ENCODE assay signal across 8 mouse cellular contexts in the genomic region with DNA sequence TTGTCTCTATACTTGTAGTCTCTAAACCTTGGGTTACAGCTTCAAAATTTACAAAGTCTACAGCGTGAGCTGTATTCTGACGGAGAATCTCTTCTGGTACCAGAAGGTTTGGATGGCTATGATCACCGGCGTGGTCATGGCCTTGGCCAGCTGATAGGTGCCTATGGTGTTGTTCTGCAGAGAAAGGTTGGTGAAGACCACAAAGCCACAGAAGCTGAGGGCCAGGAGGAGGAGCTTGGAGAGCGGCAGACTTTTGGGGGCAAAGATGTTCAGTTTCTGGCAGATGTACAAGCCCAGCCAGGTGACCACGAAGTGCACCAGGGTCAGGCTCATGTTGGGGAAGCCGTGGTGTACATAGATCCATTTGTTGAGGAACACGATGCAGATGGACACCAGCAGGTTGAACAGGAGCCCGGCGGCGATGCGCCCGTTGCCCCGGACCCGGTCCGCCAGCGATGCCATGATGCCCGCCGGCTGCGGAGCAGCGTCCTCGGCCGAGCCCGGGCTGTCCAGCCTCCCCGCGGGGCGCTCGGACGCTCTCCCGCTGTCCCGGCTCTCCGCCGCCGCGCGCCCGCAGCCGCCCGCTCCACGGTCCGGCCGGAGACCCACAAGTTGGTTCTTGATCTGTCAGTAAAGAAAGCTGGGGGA.
A peak's percentile ranks its signal among the peaks of the same experiment; 100 is the strongest.
DNase-seq lines count a peak whose midpoint lies in the region; ATAC-seq and TF ChIP-seq lines count a peak whose summit lies in the region.
"Not testable (repeated sequence)": the region's sequence is repeated elsewhere in the genome, so short reads cannot be mapped to it uniquely, and the experiment has no call there.

No protein-coding gene starts in this region.

- not testable (repeated sequence) for H3K27me3 ChIP-seq in G1E (ENCODE audit: insufficient read depth, low read length); hindbrain, embryonic 11.5 days (ENCODE audit: control insufficient read depth, insufficient read depth, low read length); intestine, embryonic 16.5 days (replicated peaks; ENCODE audit: control insufficient read depth, insufficient read depth, low read length); liver, embryonic 13.5 days; neural tube, embryonic 12.5 days (replicated peaks)

- TF ChIP-seq CTCF in G1E (IDR thresholded peaks at IDR 0.05; ENCODE audit: low read depth, low read length), result not testable (repeated sequence)

- not testable (repeated sequence) for H3K9ac ChIP-seq in hindbrain, embryonic 11.5 days (ENCODE audit: low read depth, low read length); intestine, embryonic 16.5 days (ENCODE audit: low read depth, low read length); liver, embryonic 13.5 days; neural tube, embryonic 12.5 days

- peaks cover 35% of the 10 kb centered on the region for H3K9me3 ChIP-seq in G1E (replicated peaks)
- not testable (repeated sequence) for H3K9me3 ChIP-seq in hindbrain, embryonic 11.5 days (ENCODE audit: control insufficient read depth, low read length); intestine, embryonic 16.5 days (ENCODE audit: control insufficient read depth, low read length); liver, embryonic 13.5 days (replicated peaks); neural tube, embryonic 12.5 days

- peak overlapping the region; percentile 15; the same call in 1 of the 2 replicates for H3K4me2 ChIP-seq in hindbrain, embryonic 11.5 days (replicated peaks; ENCODE audit: low read depth, low read length)
- H3K4me2 ChIP-seq in intestine, embryonic 16.5 days (ENCODE audit: low read depth, low read length); liver, embryonic 13.5 days: not testable (repeated sequence)
- H3K4me2 ChIP-seq in neural tube, embryonic 12.5 days (replicated peaks), result peak overlapping the region; percentile 27; the same call in 1 of the 2 replicates

- DNase-seq in G1E (ENCODE audit: low spot score); hindbrain, embryonic 11.5 days (ENCODE audit: low spot score); liver, embryonic 13.5 days: not testable (repeated sequence)

- H3K4me1 ChIP-seq in G1E (ENCODE audit: insufficient read depth, low read depth, low read length); hindbrain, embryonic 11.5 days (replicated peaks; ENCODE audit: control insufficient read depth, insufficient read depth, low read length); intestine, embryonic 16.5 days (ENCODE audit: control insufficient read depth, insufficient read depth, low read length); liver, embryonic 13.5 days (replicated peaks); neural tube, embryonic 12.5 days: not testable (repeated sequence)

- H3K27ac ChIP-seq in hindbrain, embryonic 11.5 days (ENCODE audit: low read depth, low read length); intestine, embryonic 16.5 days (ENCODE audit: low read length); liver, embryonic 13.5 days; neural tube, embryonic 12.5 days: not testable (repeated sequence)

- H3K36me3 ChIP-seq in G1E (replicated peaks); hindbrain, embryonic 11.5 days (ENCODE audit: control insufficient read depth, insufficient read depth, low read length); intestine, embryonic 16.5 days (ENCODE audit: control insufficient read depth, insufficient read depth, low read length); liver, embryonic 13.5 days; neural tube, embryonic 12.5 days: not testable (repeated sequence)

- not testable (repeated sequence) for H3K4me3 ChIP-seq in G1E (ENCODE audit: low read depth, low read length); hindbrain, embryonic 11.5 days (ENCODE audit: low read depth, low read length); intestine, embryonic 16.5 days (ENCODE audit: low read length); liver, embryonic 13.5 days (replicated peaks); neural tube, embryonic 12.5 days

- 0 out of 2 replicates have a peak, but pooled peaks have one; percentile 31 for ATAC-seq in G1E (ENCODE audit: extremely low read depth, insufficient number of reproducible peaks, low FRiP score, poor library complexity, severe bottlenecking)
- peak; percentile 74 for ATAC-seq in erythroblast, adult 5-6 weeks (replicated peaks; ENCODE audit: low FRiP score, poor library complexity, severe bottlenecking)
- ATAC-seq in granulocyte monocyte progenitor cell, adult 5-6 weeks (replicated peaks; ENCODE audit: poor library complexity, severe bottlenecking), result peak; percentile 91
- ATAC-seq in hindbrain, embryonic 11.5 days (ENCODE audit: low FRiP score); neural tube, embryonic 12.5 days (ENCODE audit: low FRiP score, low read depth): not testable (repeated sequence)
- ATAC-seq in intestine, embryonic 16.5 days, result 0 out of 2 replicates have a peak, but pooled peaks have one; percentile 13
- peak; percentile 58; the same call in 1 of the 2 replicates for ATAC-seq in liver, embryonic 13.5 days (ENCODE audit: low read depth)
- peak; percentile 78 for ATAC-seq in megakaryocyte-erythroid progenitor cell, adult 5-6 weeks (replicated peaks; ENCODE audit: low FRiP score, low TSS enrichment, poor library complexity, severe bottlenecking)

- 67% methylated on average over 9 of the region's 42 CpGs for WGBS in hindbrain, embryonic 11.5 days
- WGBS in intestine, embryonic 16.5 days, result 51% methylated on average over 11 of the region's 42 CpGs
- 56% methylated on average over 17 of the region's 42 CpGs for WGBS in liver, embryonic 13.5 days (ENCODE audit: insufficient replicate concordance)
- WGBS in neural tube, embryonic 12.5 days, result 57% methylated on average over 16 of the region's 42 CpGs
